Mouse (Mus musculus) embryonic facial prominence, embryonic 11.5 days (tissue): ENCODE measurements at regions not wholly inside any gene's neighbourhood (a gene's known extent, or its start where the extent isn't known, plus 50 kb on each side); places are given as distances from the start of the nearest gene placed in this dataset.

ENCODE experiments used
- ATAC-seq: fragments of 200-750 bp; cut with Nextera tagmentation; replicated peaks from 2 replicates; pipeline ENCODE4 v1.8.0; 2017; ENCODE audit warnings: low read depth; ENCODE audit not compliant: insufficient number of reproducible peaks, low FRiP score, low TSS enrichment
- DNase-seq: peaks from one replicate; pipeline ENCODE4 v3.0.0-alpha.2; 2015; ENCODE audit warnings: low spot score
- H3K27ac ChIP-seq: fragments of 300-500 bp; sonication (generic); replicated peaks from 2 replicates; pipeline ENCODE4 v1.5.1; 2014; ENCODE audit warnings: mild to moderate bottlenecking, low read depth, low read length, control low read depth
- H3K27me3 ChIP-seq: fragments of 300-500 bp; sonication (generic); 2 replicates; pipeline ENCODE4 v1.6.1; 2014; ENCODE audit warnings: mild to moderate bottlenecking, low read length, moderate library complexity, mixed read lengths; ENCODE audit not compliant: control insufficient read depth, insufficient read depth
- H3K36me3 ChIP-seq: fragments of 300-500 bp; sonication (generic); replicated peaks from 2 replicates; pipeline ENCODE4 v1.6.1; 2014; ENCODE audit warnings: low read depth, mild to moderate bottlenecking, low read length, moderate library complexity, mixed read lengths; ENCODE audit not compliant: control insufficient read depth, insufficient read depth
- H3K4me1 ChIP-seq: fragments of 300-500 bp; sonication (generic); 2 replicates; pipeline ENCODE4 v1.6.1; 2014; ENCODE audit warnings: low read length, mixed read lengths; ENCODE audit not compliant: control insufficient read depth, insufficient read depth
- H3K4me2 ChIP-seq: fragments of 300-500 bp; sonication (generic); 2 replicates; pipeline ENCODE4 v1.6.1; 2014; ENCODE audit warnings: low read depth, mild to moderate bottlenecking, control low read depth, low read length, moderate library complexity
- H3K4me3 ChIP-seq: fragments of 300-500 bp; sonication (generic); 2 replicates; pipeline ENCODE4 v1.5.1; 2014; ENCODE audit warnings: low read depth, low read length, control low read depth
- H3K9ac ChIP-seq: fragments of 300-500 bp; sonication (generic); replicated peaks from 2 replicates; pipeline ENCODE4 v1.6.1; 2014; ENCODE audit warnings: mild to moderate bottlenecking, control low read depth, low read length
- H3K9me3 ChIP-seq: fragments of 300-500 bp; sonication (generic); replicated peaks from 2 replicates; pipeline ENCODE4 v1.6.1; 2016; ENCODE audit warnings: mild to moderate bottlenecking, low read length, inconsistent platforms, mixed read lengths; ENCODE audit not compliant: control insufficient read depth
- WGBS: fragments of 180-500 bp; shearing (Covaris S2); extraction: QIAGEN DNeasy Blood & Tissue Kit; methylation state at CpG from one replicate; pipeline ENCODE4 v1.1.7; 2014; 5-methylcytosine and 5-hydroxymethylcytosine counted together

- ATAC-seq, result no peak
- H3K27ac ChIP-seq, result no peak overlapping the region
- no peak for DNase-seq
- H3K4me2 ChIP-seq, result no peak overlapping the region
- H3K27me3 ChIP-seq, result no peaks in the 10 kb centered on the region
- H3K9me3 ChIP-seq, result no peaks in the 10 kb centered on the region
- H3K9ac ChIP-seq, result no peak overlapping the region
- H3K36me3 ChIP-seq, result no peaks in the 10 kb centered on the region
- no peaks in the 10 kb centered on the region for H3K4me1 ChIP-seq
- WGBS, result 43% methylated on average over 1 of the region's 1 CpGs
- H3K4me3 ChIP-seq, result no peak overlapping the region
Observed at GRCm38 (mm10) chr19:52048378-52048978, 215.6 kb upstream of the Ins1 start.

- H3K27me3 ChIP-seq, result no peaks in the 10 kb centered on the region
- no peak overlapping the region for H3K4me2 ChIP-seq
- 83% methylated on average over 1 of the region's 1 CpGs for WGBS
- no peak overlapping the region for H3K4me3 ChIP-seq
- no peak for DNase-seq
- no peaks in the 10 kb centered on the region for H3K9me3 ChIP-seq
- no peaks in the 10 kb centered on the region for H3K4me1 ChIP-seq
- H3K27ac ChIP-seq, result no peak overlapping the region
- H3K9ac ChIP-seq, result no peak overlapping the region
- no peak for ATAC-seq
- no peaks in the 10 kb centered on the region for H3K36me3 ChIP-seq
Observed at GRCm38 (mm10) chr19:52068806-52069205, 195.3 kb upstream of the Ins1 start.

GRCm38 (mm10) chr19:52069919-52070528 is 194.1 kb upstream of the Ins1 start:
- ATAC-seq (no peak), DNase-seq (peak; percentile 41)
- Histone ChIP-seq H3K27me3 (no peaks in the 10 kb centered on the region), H3K9me3 (no peaks in the 10 kb centered on the region), H3K27ac (no peak overlapping the region), H3K9ac (no peak overlapping the region), H3K4me1 (no peaks in the 10 kb centered on the region), H3K4me3 (no peak overlapping the region), H3K36me3 (no peaks in the 10 kb centered on the region), H3K4me2 (no peak overlapping the region)
- WGBS, result 50% methylated on average over 4 of the region's 4 CpGs

GRCm38 (mm10) chr19:52071234-52071633 is 192.9 kb upstream of the Ins1 start:
- DNase-seq, result peak; percentile 64
- no peak overlapping the region for H3K4me2 ChIP-seq
- no peak overlapping the region for H3K4me3 ChIP-seq
- H3K36me3 ChIP-seq, result no peaks in the 10 kb centered on the region
- no peaks in the 10 kb centered on the region for H3K9me3 ChIP-seq
- 49% methylated on average over 5 of the region's 5 CpGs for WGBS
- no peak overlapping the region for H3K9ac ChIP-seq
- ATAC-seq, result no peak
- no peaks in the 10 kb centered on the region for H3K27me3 ChIP-seq
- H3K27ac ChIP-seq, result no peak overlapping the region
- H3K4me1 ChIP-seq, result no peaks in the 10 kb centered on the region

GRCm38 (mm10) chr19:52079020-52079419 is 185.1 kb upstream of the Ins1 start:
- DNase-seq (peak; percentile 40), ATAC-seq (no peak)
- WGBS, result 24% methylated on average over 3 of the region's 3 CpGs
- Histone ChIP-seq H3K27ac (no peak overlapping the region), H3K36me3 (no peaks in the 10 kb centered on the region), H3K4me2 (no peak overlapping the region), H3K27me3 (no peaks in the 10 kb centered on the region), H3K9me3 (no peaks in the 10 kb centered on the region), H3K4me3 (no peak overlapping the region), H3K9ac (no peak overlapping the region), H3K4me1 (no peaks in the 10 kb centered on the region)

GRCm38 (mm10) chr19:52112398-52112797 is 151.7 kb upstream of the Ins1 start:
- Histone ChIP-seq H3K27me3 (no peaks in the 10 kb centered on the region), H3K4me2 (no peak overlapping the region), H3K9ac (no peak overlapping the region), H3K4me3 (no peak overlapping the region), H3K4me1 (no peaks in the 10 kb centered on the region), H3K9me3 (no peaks in the 10 kb centered on the region), H3K36me3 (no peaks in the 10 kb centered on the region), H3K27ac (no peak overlapping the region)
- DNase-seq (peak; percentile 60), ATAC-seq (no peak)
- WGBS, result 56% methylated on average over 3 of the region's 3 CpGs
